Mouse (Mus musculus) c-Kit-negative CD71-positive TER-119-positive erythroid progenitor cells, embryonic 14.5 days (primary cell): ENCODE data around the gene Cldn34c2.
"Not testable (repeated sequence)": the region's sequence is repeated elsewhere in the genome, so short reads cannot be mapped to it uniquely, and the experiment has no call there.

Experiments
- DNase-seq: peaks from one replicate; pipeline ENCODE4 v3.0.0-alpha.2; 2013; ENCODE audit warnings: low read depth, low spot score

Gene Cldn34c2

GRCm38 (mm10) chrX:123581400-123581799, at the start of gene Cldn34c2:
Gene Cldn34c2 (plus strand): TSS chrX:123581700.
- not testable (repeated sequence) for DNase-seq

- DNase-seq = not testable (repeated sequence)
Observed at GRCm38 (mm10) chrX:123551378-123551777, 30.1 kb upstream of the Cldn34c2 start.

GRCm38 (mm10) chrX:123612158-123612828, 30.8 kb downstream of the Cldn34c2 start:
- DNase-seq = not testable (repeated sequence)
